Mouse (Mus musculus): ENCODE results near the gene Entpd1.

DNA sequence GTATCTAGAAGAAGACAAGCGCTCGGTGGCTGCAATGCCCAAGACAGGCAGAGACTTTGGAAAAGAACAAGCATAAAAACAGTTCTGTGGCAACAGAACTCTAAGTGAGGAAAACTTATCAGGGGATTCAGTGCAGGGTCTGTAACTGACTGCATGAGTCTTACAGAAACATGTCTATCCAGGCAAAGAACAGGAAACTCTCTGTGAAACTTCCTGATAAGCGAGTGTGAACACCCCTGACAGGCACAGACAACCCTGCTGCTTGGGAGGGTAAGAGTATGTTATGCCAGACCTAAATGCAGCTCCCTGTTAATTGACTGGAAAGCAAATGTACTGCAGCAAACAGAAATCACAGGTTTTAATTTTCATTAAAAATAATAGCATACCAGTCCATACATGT is 10.3 kb upstream of the Entpd1 start:
- no peak for TF ChIP-seq CTCF (IDR thresholded peaks at IDR 0.05; ENCODE audit: low read depth)
- no peak for TF ChIP-seq EP300 (IDR thresholded peaks at IDR 0.05; ENCODE audit: low read depth)

Measured in liver, postnatal 0 days (tissue).